Mouse (Mus musculus) lung, embryonic 15.5 days (tissue): Measurements from ENCODE around the gene Rinl. TPM values are rescaled to one million over a fixed set of nuclear protein-coding genes. Genes with fewer than 3 reads are reported as not detected.

ENCODE experiments used
- ATAC-seq: fragments of 200-750 bp; cut with Nextera tagmentation; 2 replicates; pipeline ENCODE4 v1.8.0; 2017; ENCODE audit warnings: moderate number of reproducible peaks, borderline replicate concordance; ENCODE audit not compliant: low FRiP score, low TSS enrichment; ENCODE audit errors: extremely low read depth
- H3K27ac ChIP-seq: fragments of 300-500 bp; sonication (generic); 2 replicates; pipeline ENCODE4 v1.5.1; 2015; ENCODE audit warnings: moderate library complexity, mild to moderate bottlenecking, inconsistent platforms
- H3K27me3 ChIP-seq: fragments of 300-500 bp; sonication (generic); 2 replicates; pipeline ENCODE4 v1.6.1; 2015; ENCODE audit warnings: inconsistent platforms
- H3K36me3 ChIP-seq: fragments of 300-500 bp; sonication (generic); 2 replicates; pipeline ENCODE4 v1.6.1; 2015; ENCODE audit warnings: inconsistent platforms
- H3K4me1 ChIP-seq: fragments of 300-500 bp; sonication (generic); 2 replicates; pipeline ENCODE4 v1.6.1; 2015; ENCODE audit warnings: inconsistent platforms
- H3K4me2 ChIP-seq: fragments of 300-500 bp; sonication (generic); 2 replicates; pipeline ENCODE4 v1.6.1; 2015; ENCODE audit warnings: inconsistent platforms, mild to moderate bottlenecking, moderate library complexity
- H3K4me3 ChIP-seq: fragments of 300-500 bp; sonication (generic); 2 replicates; pipeline ENCODE4 v1.5.1; 2015; ENCODE audit warnings: mild to moderate bottlenecking, inconsistent platforms
- H3K9ac ChIP-seq: fragments of 300-500 bp; sonication (generic); 2 replicates; pipeline ENCODE4 v1.6.1; 2015; ENCODE audit warnings: inconsistent platforms
- H3K9me3 ChIP-seq: fragments of 300-500 bp; sonication (generic); 2 replicates; pipeline ENCODE4 v1.6.1; 2016; ENCODE audit warnings: inconsistent platforms
- WGBS: fragments of 180-500 bp; shearing (Covaris S2); methylation state at CpG from one replicate; pipeline ENCODE4 v1.1.7; 2015; 5-methylcytosine and 5-hydroxymethylcytosine counted together
- polyA plus RNA-seq: library from polyadenylated mRNA; unstranded; fragments of >200 nt; fragmentation: Nextera tagmentation; extraction: Ambion mirVana; gene quantifications from 2 replicates; pipeline ENCODE4 v1.2.1, GENCODE M21; 2015

Rinl gene
- polyA plus RNA-seq, 1 experiment from 2014 or later = 8.8 TPM

DNA sequence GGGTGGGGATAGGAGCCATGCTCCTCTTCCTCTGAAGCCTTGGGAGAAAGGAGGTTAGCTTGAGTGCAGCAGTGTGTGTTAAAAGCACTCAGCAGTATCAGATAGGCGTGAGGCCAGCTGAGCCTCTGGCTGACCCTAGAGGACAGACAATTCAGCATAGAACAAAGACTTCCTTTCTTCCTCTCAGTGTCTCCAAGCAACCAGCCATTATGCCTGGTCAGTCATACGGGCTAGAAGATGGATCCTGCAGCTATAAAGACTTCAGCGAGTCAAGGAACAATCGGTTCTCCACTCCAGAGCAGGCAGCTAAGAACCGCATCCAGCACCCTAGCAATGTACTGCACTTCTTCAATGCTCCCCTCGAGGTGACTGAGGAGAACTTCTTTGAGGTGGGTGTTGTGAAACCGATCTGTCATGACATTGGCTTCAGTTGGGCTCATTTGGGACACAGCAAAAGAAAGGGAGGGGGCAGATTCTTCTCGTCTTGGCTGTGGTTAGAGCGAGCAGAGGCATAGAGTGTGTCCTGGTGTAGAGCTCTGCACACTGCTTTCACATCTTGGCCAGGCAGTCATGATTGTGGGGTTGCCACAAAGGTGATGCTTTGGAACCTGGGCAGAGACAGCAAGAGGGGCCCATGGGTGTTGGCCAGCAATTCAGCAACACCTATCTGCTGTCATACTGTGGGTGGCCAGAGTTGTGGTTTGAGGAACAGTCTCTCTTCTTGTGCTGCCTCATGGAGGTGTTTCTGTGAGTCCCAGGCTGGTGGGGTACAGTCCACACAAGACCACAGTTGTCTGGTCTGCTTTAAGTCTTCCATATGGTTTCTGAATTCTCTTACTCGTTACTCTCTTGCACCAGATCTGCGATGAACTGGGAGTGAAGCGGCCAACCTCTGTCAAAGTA lies 31.8 kb downstream of the Rinl start:
- no peak overlapping the region for H3K9ac ChIP-seq
- WGBS = 60% methylated on average over 12 of the region's 12 CpGs
- H3K4me1 ChIP-seq = peaks cover 55% of the 10 kb centered on the region

DNA sequence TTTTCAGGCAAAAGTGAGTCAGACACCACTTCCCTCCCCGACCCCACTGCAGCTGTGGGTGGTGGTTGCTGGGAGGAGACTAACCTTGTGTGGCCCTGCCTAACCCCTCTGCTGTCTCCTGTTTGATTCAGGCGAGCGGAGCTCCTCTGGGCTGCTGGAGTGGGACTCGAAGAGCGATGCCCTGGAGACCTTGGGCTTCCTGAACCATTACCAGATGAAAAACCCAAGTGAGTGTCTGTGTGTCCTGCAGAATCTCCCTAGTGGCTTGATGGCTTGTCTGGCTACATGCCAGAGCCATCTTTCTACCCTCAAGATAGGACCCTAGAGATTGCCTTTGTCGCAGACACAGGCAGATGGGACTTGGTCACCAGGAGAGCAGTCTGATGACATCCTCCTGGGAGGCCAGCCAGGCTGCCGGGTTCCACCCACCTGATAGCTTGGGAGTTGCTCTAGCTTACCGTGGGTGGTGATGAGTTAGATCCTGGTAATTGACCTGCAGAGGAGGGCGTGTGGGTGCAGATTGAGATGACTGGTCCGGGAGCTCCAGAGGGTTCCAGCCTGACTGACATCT lies 32.6 kb downstream of the Rinl start:
- H3K4me1 ChIP-seq = peaks cover 54% of the 10 kb centered on the region
- no peak overlapping the region for H3K4me3 ChIP-seq
- peaks cover 70% of the 10 kb centered on the region for H3K36me3 ChIP-seq
- WGBS = 66% methylated on average over 10 of the region's 10 CpGs
- H3K9ac ChIP-seq = no peak overlapping the region
- no peaks in the 10 kb centered on the region for H3K27me3 ChIP-seq
- no peaks in the 10 kb centered on the region for H3K9me3 ChIP-seq
- peak overlapping the region; percentile 39 for H3K27ac ChIP-seq
- no peak overlapping the region for H3K4me2 ChIP-seq
- no peak for ATAC-seq

More for the DNA sequence above, 31.8 kb downstream of the Rinl start:
- Histone ChIP-seq H3K4me3 (no peak overlapping the region), H3K27ac (peak overlapping the region; percentile 39), H3K9me3 (no peaks in the 10 kb centered on the region), H3K27me3 (no peaks in the 10 kb centered on the region), H3K4me2 (no peak overlapping the region), H3K36me3 (peaks cover 77% of the 10 kb centered on the region)
- ATAC-seq = no peak

DNA sequence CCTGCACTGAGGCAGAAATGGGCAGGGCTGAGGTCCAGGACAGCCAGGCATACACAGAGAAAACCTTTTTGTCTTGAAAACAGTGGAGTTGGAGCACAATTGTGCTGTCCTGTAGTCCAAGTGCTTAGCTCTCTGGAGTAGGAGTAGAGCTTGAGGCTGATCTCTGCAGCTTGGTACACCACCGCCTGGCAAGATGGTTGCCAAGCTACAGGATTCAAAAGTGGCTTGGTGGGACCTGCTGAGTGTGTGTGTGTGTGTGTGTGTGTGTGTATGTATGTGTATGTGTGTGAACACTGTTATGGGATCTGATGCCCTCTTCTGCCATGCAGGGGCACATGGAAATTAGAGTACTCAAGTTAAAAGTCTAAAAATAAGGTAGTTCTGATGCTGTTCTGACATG lies 33.8 kb downstream of the Rinl start:
- no peaks in the 10 kb centered on the region for H3K27me3 ChIP-seq
- no peaks in the 10 kb centered on the region for H3K9me3 ChIP-seq
- WGBS = 48% methylated on average over 1 of the region's 1 CpGs
- H3K36me3 ChIP-seq = peaks cover 58% of the 10 kb centered on the region
- H3K4me3 ChIP-seq = no peak overlapping the region
- no peak overlapping the region for H3K27ac ChIP-seq
- H3K4me2 ChIP-seq = no peak overlapping the region
- peaks cover 58% of the 10 kb centered on the region for H3K4me1 ChIP-seq
- no peak overlapping the region for H3K9ac ChIP-seq
- ATAC-seq = no peak

DNA sequence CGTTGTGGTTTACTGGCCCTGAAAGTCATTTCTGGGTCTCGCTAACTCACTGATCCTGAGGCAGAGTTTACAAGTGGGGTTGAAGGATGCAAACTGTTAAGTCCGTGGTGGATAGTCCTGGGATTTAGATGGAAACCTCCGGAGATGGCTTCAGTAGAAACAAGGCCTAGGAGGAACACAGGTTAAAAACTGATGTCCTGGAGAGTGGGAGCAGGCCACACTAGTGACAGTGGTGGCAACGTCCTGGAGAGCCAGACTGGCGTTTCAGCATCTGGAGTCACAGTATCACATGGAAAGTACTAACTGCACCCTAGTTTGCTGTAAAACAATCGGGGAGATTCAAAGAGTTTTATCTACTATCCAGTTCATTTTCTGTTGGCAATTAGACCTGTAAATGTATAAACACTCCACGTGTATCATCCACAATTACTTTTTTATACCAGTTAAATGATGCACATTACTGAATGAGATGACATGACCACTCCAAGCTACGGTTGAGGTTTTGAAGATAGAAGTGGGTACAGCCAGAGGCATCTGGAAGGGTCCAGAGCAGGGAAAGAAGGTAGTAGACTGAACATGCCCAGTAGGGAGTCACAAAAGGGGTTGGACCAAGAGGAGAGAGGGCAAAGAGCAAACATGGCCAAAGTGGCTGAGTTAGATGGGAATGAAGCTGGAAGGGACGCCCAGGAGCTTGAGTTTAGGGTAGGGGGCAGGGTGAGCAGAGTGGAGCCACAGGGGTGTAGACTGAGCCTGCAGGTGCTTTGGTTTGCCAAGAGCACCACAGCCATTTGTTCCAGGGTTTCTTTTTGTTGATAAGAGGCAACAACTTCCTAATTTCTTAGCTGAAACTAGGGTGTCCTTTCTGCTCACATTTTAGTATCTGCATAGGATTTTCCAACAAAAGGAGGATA lies 34.5 kb downstream of the Rinl start:
- Histone ChIP-seq H3K4me2 (no peak overlapping the region), H3K4me3 (no peak overlapping the region), H3K9me3 (no peaks in the 10 kb centered on the region), H3K27ac (peak overlapping the region; percentile 93; the same call in 1 of the 2 replicates), H3K9ac (no peak overlapping the region), H3K4me1 (peaks cover 61% of the 10 kb centered on the region), H3K27me3 (no peaks in the 10 kb centered on the region), H3K36me3 (peaks cover 51% of the 10 kb centered on the region)
- no peak for ATAC-seq
- 46% methylated on average over 10 of the region's 10 CpGs for WGBS

DNA sequence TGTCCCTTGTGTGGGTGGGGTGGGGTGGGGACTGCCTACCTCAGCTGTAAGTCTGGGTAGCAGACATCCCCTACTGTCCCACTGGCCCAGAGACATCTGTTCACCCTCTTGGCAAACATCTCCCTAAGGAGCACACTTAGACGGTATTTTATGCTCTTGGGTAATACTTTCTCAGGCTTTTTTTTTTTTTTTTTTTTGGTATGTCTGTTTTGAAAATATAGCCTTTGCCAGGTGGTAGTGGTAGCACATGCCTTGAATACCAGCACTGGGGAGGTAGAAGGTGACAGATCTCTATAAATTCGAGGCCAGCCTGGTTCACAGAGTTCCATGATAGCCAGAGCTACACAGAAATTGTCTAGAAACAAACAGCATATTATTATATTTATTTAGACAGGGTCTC lies 35.2 kb downstream of the Rinl start:
- Histone ChIP-seq H3K9ac (no peak overlapping the region), H3K27ac (peak overlapping the region; percentile 93; the same call in 1 of the 2 replicates), H3K4me1 (peaks cover 58% of the 10 kb centered on the region), H3K9me3 (no peaks in the 10 kb centered on the region), H3K4me2 (no peak overlapping the region), H3K4me3 (no peak overlapping the region), H3K36me3 (peaks cover 44% of the 10 kb centered on the region), H3K27me3 (no peaks in the 10 kb centered on the region)
- no peak for ATAC-seq
- 32% methylated on average over 2 of the region's 2 CpGs for WGBS

DNA sequence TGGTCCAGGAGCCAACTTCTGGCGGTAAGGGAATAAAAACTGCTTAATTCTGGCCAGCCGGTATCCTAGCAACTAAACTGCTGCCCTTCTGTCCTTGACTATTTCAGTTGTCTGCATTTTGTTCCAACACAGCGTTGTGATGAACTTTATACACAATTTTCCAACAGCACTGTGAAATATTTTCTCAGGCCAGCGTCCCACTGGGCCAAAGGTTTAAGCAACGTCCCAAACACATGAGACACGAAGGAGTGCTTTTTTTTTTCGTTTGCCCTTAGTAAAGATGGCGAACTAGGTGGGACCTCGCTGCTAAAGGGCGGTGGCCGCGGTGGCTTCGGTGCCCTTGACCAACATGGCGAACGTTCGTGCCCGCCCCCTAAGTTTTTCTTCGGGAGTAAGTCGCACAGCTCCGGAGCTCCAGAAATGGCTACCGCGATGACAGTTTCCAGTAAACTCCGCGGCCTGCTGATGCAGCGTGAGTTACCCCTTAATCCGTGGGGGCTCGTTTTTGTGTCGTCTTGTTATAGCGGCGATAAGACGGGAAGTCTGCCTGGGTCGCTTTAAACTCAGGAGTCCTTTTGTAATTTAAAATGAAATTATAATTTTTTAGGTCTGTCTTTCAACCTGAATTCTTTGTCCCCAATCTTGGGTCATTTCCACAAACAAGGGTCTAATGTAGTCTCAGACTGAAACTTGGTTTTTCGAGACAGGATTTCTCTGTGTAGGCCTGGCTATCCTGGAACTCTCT lies 36.3 kb downstream of the Rinl start, which contains the start of gene Ech1:
Ech1 (plus strand) TSS at position 277 of the 745 bp plus-strand sequence.
- 3% methylated on average over 33 of the region's 33 CpGs for WGBS
- Histone ChIP-seq H3K4me3 (peak within 1 kb of the TSS; percentile 46), H3K9ac (peak within 1 kb of the TSS; percentile 52), H3K4me1 (peaks cover 50% of the 10 kb centered on the region), H3K4me2 (peak within 1 kb of the TSS; percentile 54), H3K27ac (peak within 1 kb of the TSS; percentile 93), H3K27me3 (no peaks in the 10 kb centered on the region), H3K36me3 (peaks cover 39% of the 10 kb centered on the region), H3K9me3 (no peaks in the 10 kb centered on the region)
- peak; percentile 79 for ATAC-seq

DNA sequence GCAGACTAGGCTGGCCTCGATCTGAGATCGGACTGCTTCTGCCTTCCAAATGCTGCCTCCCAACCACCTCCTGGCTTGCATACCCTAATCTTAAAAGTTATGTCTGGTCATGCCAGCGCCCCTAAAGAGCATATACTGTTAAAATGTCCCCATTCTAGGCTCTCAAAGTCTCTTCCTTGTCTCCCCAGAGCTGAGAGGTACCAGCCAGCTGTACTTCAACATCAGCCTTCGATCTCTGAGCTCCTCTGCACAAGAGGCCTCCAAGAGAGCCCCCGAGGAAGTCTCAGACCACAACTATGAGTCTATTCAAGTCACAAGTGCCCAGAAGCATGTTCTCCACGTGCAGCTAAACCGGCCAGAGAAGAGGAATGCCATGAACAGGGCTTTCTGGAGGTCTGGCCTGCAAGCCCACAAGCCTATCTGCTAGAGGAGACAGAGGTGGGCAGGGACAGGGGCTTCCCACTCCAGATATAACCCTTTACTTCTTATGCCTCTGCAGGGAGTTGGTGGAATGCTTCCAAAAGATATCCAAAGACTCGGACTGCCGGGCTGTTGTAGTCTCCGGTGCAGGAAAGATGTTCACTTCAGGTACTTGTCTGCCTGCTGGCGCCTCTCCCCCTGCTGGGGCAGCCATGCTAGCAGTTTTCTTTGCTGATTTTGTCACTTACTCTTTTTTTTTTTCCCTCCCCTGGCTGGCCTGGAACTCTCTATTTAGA lies 37.1 kb downstream of the Rinl start:
- no peaks in the 10 kb centered on the region for H3K9me3 ChIP-seq
- H3K4me3 ChIP-seq = peak overlapping the region; percentile 46
- peak overlapping the region; percentile 54 for H3K4me2 ChIP-seq
- H3K27me3 ChIP-seq = no peaks in the 10 kb centered on the region
- WGBS = 39% methylated on average over 11 of the region's 11 CpGs
- H3K36me3 ChIP-seq = peaks cover 39% of the 10 kb centered on the region
- ATAC-seq = 0 out of 2 replicates have a peak, but pooled peaks have one; percentile 13
- peaks cover 43% of the 10 kb centered on the region for H3K4me1 ChIP-seq
- H3K27ac ChIP-seq = peak overlapping the region; percentile 93
- peak overlapping the region; percentile 52 for H3K9ac ChIP-seq

DNA sequence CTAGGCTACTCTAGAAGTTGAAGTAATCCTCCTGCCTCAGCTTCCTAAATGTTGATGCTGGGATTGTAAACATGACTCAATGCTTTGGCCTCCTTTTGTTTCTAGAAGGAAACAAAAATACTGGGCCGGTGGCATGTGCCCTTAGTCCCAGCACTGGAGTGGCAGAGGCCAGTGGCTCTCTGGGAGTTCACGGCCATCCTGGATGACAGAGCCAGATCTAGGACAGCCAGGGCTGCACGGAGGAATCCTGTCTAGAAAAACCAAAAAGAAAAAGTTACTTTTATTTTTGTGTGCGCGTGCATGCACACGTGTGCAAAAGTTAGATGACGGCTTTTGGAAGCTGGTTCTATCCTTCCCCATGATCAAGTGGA lies 37.6 kb downstream of the Rinl start:
- H3K9ac ChIP-seq = peak overlapping the region; percentile 52; the same call in 1 of the 2 replicates
- no peak overlapping the region; the same call in 1 of the 2 replicates for H3K4me3 ChIP-seq
- 92% methylated on average over 7 of the region's 7 CpGs for WGBS
- ATAC-seq = no peak
- peaks cover 36% of the 10 kb centered on the region for H3K36me3 ChIP-seq
- H3K27ac ChIP-seq = peak overlapping the region; percentile 93; the same call in 1 of the 2 replicates
- H3K9me3 ChIP-seq = no peaks in the 10 kb centered on the region
- H3K27me3 ChIP-seq = no peaks in the 10 kb centered on the region
- H3K4me1 ChIP-seq = peaks cover 38% of the 10 kb centered on the region
- no peak overlapping the region for H3K4me2 ChIP-seq

DNA sequence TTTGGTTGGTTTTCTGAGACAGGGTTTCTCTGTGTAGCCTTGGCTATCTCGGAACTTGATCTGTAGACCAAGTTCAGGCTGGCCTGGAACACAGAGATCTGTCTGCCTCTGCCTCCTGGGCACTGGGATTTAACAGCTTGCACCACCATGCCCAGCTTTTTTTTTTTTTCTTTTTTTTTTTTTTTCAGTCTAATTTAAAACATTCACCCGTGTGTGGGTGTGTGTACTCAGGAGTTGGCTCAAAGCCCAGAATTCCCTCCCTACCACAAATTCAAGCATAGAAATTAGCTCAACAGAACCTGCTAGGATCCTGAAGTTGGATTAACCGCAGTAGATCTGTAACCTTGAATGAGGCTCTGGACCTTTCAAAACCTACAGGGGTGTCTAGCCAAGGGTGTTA lies 38.6 kb downstream of the Rinl start:
- Histone ChIP-seq H3K27me3 (no peaks in the 10 kb centered on the region), H3K4me3 (no peak overlapping the region), H3K4me2 (no peak overlapping the region), H3K27ac (no peak overlapping the region), H3K9me3 (no peaks in the 10 kb centered on the region), H3K9ac (no peak overlapping the region), H3K36me3 (peaks cover 34% of the 10 kb centered on the region), H3K4me1 (peaks cover 35% of the 10 kb centered on the region)
- ATAC-seq = no peak
- WGBS = 41% methylated on average over 3 of the region's 3 CpGs

DNA sequence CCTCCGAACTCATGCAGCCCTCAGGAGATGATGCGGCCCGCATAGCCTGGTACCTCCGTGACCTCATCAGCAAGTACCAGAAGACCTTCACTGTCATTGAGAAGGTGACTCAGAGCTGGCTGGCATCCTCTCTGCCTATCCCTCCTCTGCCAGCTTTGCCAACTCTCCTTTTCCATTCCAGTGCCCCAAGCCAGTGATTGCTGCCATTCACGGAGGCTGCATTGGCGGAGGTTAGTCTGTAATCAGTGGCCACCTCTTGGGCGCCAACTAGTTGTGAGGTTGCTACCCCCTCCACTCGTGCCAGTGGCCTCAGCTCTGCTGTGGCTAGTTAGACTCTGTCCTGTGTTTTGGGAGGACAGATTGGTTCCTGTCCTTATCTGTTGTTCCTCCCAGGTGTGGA lies 41.1 kb downstream of the Rinl start:
- 93% methylated on average over 8 of the region's 8 CpGs for WGBS
- Histone ChIP-seq H3K4me2 (no peak overlapping the region), H3K4me3 (no peak overlapping the region), H3K27me3 (no peaks in the 10 kb centered on the region; the same call in 1 of the 2 replicates), H3K36me3 (peaks cover 24% of the 10 kb centered on the region), H3K9me3 (no peaks in the 10 kb centered on the region), H3K9ac (no peak overlapping the region), H3K4me1 (peaks cover 20% of the 10 kb centered on the region), H3K27ac (no peak overlapping the region)
- no peak for ATAC-seq
